Mouse (Mus musculus) hindbrain, embryonic 16.5 days (tissue): ENCODE data around the gene Fam240b. TPM values are rescaled to one million over a fixed set of nuclear protein-coding genes. Genes with fewer than 3 reads are reported as not detected.

ENCODE experiments used
- ATAC-seq: fragments of 200-750 bp; cut with Nextera tagmentation; 2 replicates; pipeline ENCODE4 v1.8.0; 2017; ENCODE audit warnings: moderate TSS enrichment, moderate library complexity
- H3K27ac ChIP-seq: fragments of 300-500 bp; sonication (generic); 2 replicates; pipeline ENCODE4 v1.5.1; 2014; ENCODE audit warnings: low read depth, mild to moderate bottlenecking, control low read depth, low read length, moderate library complexity
- H3K27me3 ChIP-seq: fragments of 300-500 bp; sonication (generic); replicated peaks from 2 replicates; pipeline ENCODE4 v1.6.1; 2014; ENCODE audit warnings: low read length; ENCODE audit not compliant: control insufficient read depth, insufficient read depth
- H3K36me3 ChIP-seq: fragments of 300-500 bp; sonication (generic); 2 replicates; pipeline ENCODE4 v1.6.1; 2014; ENCODE audit warnings: mild to moderate bottlenecking, low read length, moderate library complexity, mixed read lengths; ENCODE audit not compliant: control insufficient read depth, insufficient read depth
- H3K4me1 ChIP-seq: fragments of 300-500 bp; sonication (generic); 2 replicates; pipeline ENCODE4 v1.6.1; 2014; ENCODE audit warnings: low read depth, low read length; ENCODE audit not compliant: control insufficient read depth, insufficient read depth
- H3K4me2 ChIP-seq: fragments of 300-500 bp; sonication (generic); 2 replicates; pipeline ENCODE4 v1.6.1; 2014; ENCODE audit warnings: mild to moderate bottlenecking, low read length, control low read depth, moderate library complexity
- H3K4me3 ChIP-seq: fragments of 300-500 bp; sonication (generic); 2 replicates; pipeline ENCODE4 v1.5.1; 2014; ENCODE audit warnings: mild to moderate bottlenecking, low read length, control low read depth, moderate library complexity
- H3K9ac ChIP-seq: fragments of 300-500 bp; sonication (generic); 2 replicates; pipeline ENCODE4 v1.6.1; 2014; ENCODE audit warnings: low read depth, mild to moderate bottlenecking, control low read depth, low read length, moderate library complexity
- H3K9me3 ChIP-seq: fragments of 300-500 bp; sonication (generic); 2 replicates; pipeline ENCODE4 v1.6.1; 2014; ENCODE audit warnings: mild to moderate bottlenecking, low read length, moderate library complexity; ENCODE audit not compliant: control insufficient read depth
- WGBS: fragments of 180-500 bp; shearing (Covaris S2); extraction: QIAGEN DNeasy Blood & Tissue Kit; methylation state at CpG from one replicate; pipeline ENCODE4 v1.1.7; 2014; 5-methylcytosine and 5-hydroxymethylcytosine counted together
- polyA plus RNA-seq: library from polyadenylated mRNA; unstranded; fragments of >200 nt; fragmentation: Nextera tagmentation; extraction: Ambion mirVana; gene quantifications from 2 replicates; pipeline ENCODE4 v1.2.1, GENCODE M21; 2015

Gene Fam240b
- polyA plus RNA-seq = 0.24 TPM in 1 of 2 replicates, not detected in the other

GRCm38 (mm10) chr13:64497692-64498091 lies at the start of gene Fam240b:
Gene Fam240b (minus strand): TSS chr13:64497792.
- 84% methylated on average over 6 of the region's 6 CpGs for WGBS
- Histone ChIP-seq H3K36me3 (no peaks in the 10 kb centered on the region), H3K27ac (no peak within 1 kb of the TSS), H3K4me3 (no peak within 1 kb of the TSS), H3K4me2 (no peak within 1 kb of the TSS), H3K4me1 (no peaks in the 10 kb centered on the region), H3K9ac (no peak within 1 kb of the TSS), H3K9me3 (no peaks in the 10 kb centered on the region), H3K27me3 (no peaks in the 10 kb centered on the region)
- no peak for ATAC-seq

DNA sequence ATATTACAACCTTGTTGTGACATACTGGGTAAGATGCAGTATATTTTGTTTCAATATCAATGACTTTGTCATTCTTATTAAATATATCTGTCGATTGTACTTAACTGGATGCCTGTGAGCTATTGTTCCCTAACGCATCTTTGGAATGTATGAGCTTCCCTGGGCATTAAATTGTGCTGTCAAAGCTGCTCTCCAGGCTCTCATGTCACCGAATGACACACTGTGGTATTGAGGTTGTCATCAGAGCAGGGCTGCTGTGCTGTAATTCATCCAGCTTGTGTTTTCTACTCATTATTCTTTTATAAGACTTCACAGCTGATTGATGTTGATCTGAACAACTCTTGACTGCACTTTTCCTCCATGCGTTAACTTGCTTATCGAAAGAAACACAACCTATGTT lies 32.5 kb upstream of the Fam240b start:
- WGBS = 68% methylated on average over 5 of the region's 5 CpGs
- H3K9me3 ChIP-seq = no peaks in the 10 kb centered on the region
- H3K27ac ChIP-seq = no peak overlapping the region
- H3K27me3 ChIP-seq = no peaks in the 10 kb centered on the region
- H3K4me3 ChIP-seq = no peak overlapping the region
- H3K36me3 ChIP-seq = no peaks in the 10 kb centered on the region
- H3K4me1 ChIP-seq = no peaks in the 10 kb centered on the region
- H3K4me2 ChIP-seq = no peak overlapping the region
- H3K9ac ChIP-seq = no peak overlapping the region
- peak; percentile 80 for ATAC-seq

- no peaks in the 10 kb centered on the region for H3K9me3 ChIP-seq
- H3K4me3 ChIP-seq = no peak overlapping the region
- no peaks in the 10 kb centered on the region for H3K36me3 ChIP-seq
- H3K27ac ChIP-seq = no peak overlapping the region
- H3K4me2 ChIP-seq = no peak overlapping the region
- H3K4me1 ChIP-seq = no peaks in the 10 kb centered on the region
- no peaks in the 10 kb centered on the region for H3K27me3 ChIP-seq
- no peak overlapping the region for H3K9ac ChIP-seq
- ATAC-seq = peak; percentile 84
- WGBS = 70% methylated on average over 15 of the region's 15 CpGs
Measured at GRCm38 (mm10) chr13:64526515-64527285, 29.1 kb upstream of the Fam240b start.

DNA sequence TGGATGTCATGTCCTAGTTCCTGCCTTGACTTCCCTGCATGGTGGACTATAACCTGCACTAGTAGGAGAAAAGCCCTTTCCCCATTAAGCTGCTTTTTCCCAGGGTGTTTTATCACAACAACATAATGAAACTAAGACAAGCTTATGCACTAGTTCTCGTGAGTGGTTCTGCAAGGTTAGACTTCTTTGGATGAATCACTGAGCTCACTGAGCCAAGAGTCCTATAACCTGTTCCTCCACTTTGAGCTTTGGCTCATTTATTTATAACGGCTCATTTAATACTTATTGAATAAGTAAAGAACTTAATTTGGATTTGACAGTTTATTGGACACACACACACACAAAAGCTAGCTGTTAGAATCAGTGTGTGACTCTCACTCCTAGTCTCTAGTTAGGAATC lies 16.7 kb upstream of the Fam240b start:
- 84% methylated on average over 2 of the region's 2 CpGs for WGBS

DNA sequence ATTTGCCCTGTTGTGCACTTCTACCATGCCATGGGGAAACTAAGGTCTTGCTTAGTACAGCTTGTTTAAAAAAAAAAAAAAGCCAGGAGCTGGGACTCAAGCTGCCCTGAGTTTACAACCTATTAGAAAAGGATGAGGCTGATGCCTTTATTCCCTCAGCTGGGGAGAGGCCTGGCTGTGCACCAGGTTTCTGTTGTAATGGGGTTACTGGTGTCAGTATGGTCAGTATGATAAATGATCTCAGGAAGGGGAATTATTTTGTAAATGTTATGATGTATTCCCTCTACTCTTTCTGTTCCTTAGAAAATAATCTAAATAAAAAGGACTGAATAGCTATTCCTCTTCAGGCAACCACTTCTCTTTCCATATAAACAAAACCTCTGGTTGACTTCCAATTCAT lies 14.0 kb upstream of the Fam240b start:
- no peak for ATAC-seq
- Histone ChIP-seq H3K36me3 (no peaks in the 10 kb centered on the region), H3K27ac (no peak overlapping the region), H3K4me1 (no peaks in the 10 kb centered on the region), H3K4me3 (no peak overlapping the region), H3K9me3 (peaks cover 6% of the 10 kb centered on the region; the same call in 1 of the 2 replicates), H3K4me2 (no peak overlapping the region), H3K27me3 (no peaks in the 10 kb centered on the region), H3K9ac (no peak overlapping the region)

More for the DNA sequence above, 16.7 kb upstream of the Fam240b start:
- Histone ChIP-seq H3K4me2 (no peak overlapping the region), H3K4me3 (no peak overlapping the region), H3K27ac (no peak overlapping the region), H3K9me3 (peaks cover 5% of the 10 kb centered on the region; the same call in 1 of the 2 replicates), H3K9ac (no peak overlapping the region), H3K36me3 (no peaks in the 10 kb centered on the region), H3K27me3 (no peaks in the 10 kb centered on the region), H3K4me1 (no peaks in the 10 kb centered on the region)
- no peak for ATAC-seq

DNA sequence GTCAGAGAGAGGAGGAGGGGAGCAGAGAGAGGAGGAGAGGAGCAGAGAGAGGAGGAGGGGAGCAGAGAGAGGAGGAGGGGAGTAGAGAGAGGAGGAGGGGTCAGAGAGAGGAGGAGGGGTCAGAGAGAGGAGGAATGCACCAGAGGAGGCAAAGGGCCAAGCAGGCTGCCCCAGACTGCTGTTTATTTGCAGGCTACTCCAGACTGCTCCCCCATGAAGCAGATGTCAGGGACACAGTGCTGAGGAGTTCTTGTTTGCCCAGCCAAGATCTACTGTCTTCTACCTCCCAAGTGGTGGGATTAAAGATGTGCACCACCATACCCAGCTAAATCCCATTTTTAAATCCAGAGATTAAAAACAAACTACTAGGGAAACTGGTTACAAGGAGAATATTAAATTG lies 9.8 kb upstream of the Fam240b start:
- Histone ChIP-seq H3K9me3 (peaks cover 3% of the 10 kb centered on the region; the same call in 1 of the 2 replicates), H3K27ac (no peak overlapping the region), H3K4me3 (no peak overlapping the region), H3K4me2 (no peak overlapping the region), H3K36me3 (no peaks in the 10 kb centered on the region), H3K4me1 (no peaks in the 10 kb centered on the region), H3K9ac (no peak overlapping the region), H3K27me3 (no peaks in the 10 kb centered on the region)
- no peak for ATAC-seq

- Histone ChIP-seq H3K9ac (no peak overlapping the region), H3K27me3 (no peaks in the 10 kb centered on the region)
Measured at GRCm38 (mm10) chr13:64502833-64503232, 5.2 kb upstream of the Fam240b start.

DNA sequence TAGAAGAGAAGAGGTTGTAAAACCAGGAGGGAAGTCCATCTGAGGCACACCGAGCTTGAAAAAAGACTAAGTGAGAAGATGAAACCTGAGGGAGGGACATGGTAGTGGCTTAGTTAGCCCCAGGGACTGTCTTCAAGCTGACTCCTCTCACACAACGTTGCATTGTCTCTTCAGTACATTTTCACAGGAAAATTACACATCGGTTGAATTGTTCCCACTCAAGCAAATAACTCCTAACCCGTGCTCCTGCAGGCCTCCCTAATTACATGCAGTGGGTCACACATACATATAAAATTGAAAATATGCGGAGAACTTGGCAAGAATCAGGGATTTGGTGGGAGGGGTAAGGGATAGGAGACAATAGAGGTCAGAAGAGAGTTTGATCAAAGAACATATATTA lies 4.0 kb downstream of the Fam240b start:
- Histone ChIP-seq H3K4me1 (no peaks in the 10 kb centered on the region), H3K36me3 (no peaks in the 10 kb centered on the region), H3K4me3 (no peak overlapping the region), H3K9me3 (no peaks in the 10 kb centered on the region), H3K4me2 (no peak overlapping the region), H3K27ac (no peak overlapping the region), H3K27me3 (no peaks in the 10 kb centered on the region), H3K9ac (no peak overlapping the region)
- ATAC-seq = no peak
- WGBS = 61% methylated on average over 5 of the region's 5 CpGs

More at GRCm38 (mm10) chr13:64502833-64503232, 5.2 kb upstream of the Fam240b start:
- no peaks in the 10 kb centered on the region for H3K4me1 ChIP-seq
- H3K4me3 ChIP-seq = no peak overlapping the region
- H3K27ac ChIP-seq = no peak overlapping the region
- no peak overlapping the region for H3K4me2 ChIP-seq
- H3K9me3 ChIP-seq = no peaks in the 10 kb centered on the region
- WGBS = 88% methylated on average over 3 of the region's 3 CpGs
- ATAC-seq = no peak
- no peaks in the 10 kb centered on the region for H3K36me3 ChIP-seq

DNA sequence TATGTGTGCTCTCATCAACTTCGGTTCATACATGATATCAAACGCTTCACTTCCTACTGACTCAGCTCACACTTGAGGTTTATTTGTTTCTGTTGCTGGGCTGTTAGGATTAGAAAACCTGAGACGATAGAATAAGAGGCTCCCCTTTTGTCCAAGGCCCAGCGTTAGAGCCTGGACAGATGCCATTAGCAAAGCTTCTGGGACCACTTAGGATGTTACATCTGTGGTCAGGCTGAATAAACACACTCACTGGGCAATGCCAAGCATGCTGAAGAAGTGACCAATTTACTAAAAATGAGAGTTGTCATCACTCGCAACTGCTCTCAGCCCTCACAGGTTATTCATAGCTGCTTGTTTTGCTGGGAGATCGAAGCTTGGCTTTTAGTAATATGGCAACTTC lies 7.7 kb downstream of the Fam240b start:
- Histone ChIP-seq H3K4me3 (no peak overlapping the region), H3K4me2 (no peak overlapping the region), H3K4me1 (no peaks in the 10 kb centered on the region), H3K27ac (no peak overlapping the region), H3K9ac (no peak overlapping the region), H3K9me3 (no peaks in the 10 kb centered on the region), H3K36me3 (no peaks in the 10 kb centered on the region), H3K27me3 (no peaks in the 10 kb centered on the region)
- 77% methylated on average over 6 of the region's 6 CpGs for WGBS
- ATAC-seq = no peak
